Mouse (Mus musculus): ENCODE measurements around the gene Wipf3. TPM values are rescaled to one million over a fixed set of nuclear protein-coding genes. Genes with fewer than 3 reads are reported as not detected.

The Wipf3 gene
- polyA plus RNA-seq, 1 experiment from 2014 or later: 0.32 TPM

DNA sequence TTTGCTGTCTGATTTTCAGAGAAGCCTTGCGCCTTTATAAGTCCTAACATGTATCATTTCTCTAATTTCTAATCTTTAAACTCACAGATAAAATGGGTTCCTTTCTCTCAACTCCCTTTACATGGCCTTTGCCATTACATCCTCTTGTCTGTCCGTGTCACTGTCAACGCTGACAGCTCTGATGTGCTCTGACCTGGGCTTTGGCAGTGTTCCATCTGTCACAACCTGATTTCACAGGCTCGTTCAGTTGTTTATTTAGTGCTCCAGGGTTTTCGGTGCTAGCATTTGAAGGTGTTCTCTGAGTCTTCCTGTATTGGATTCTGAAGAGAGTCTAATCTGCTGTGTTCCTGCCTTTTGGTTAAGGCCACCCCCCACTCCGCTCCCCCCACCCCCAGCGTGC, 14.7 kb downstream of the Wipf3 start:
- Histone ChIP-seq H3K36me3 (ENCODE audit: control insufficient read depth, insufficient read depth, low read length) (no peaks in the 10 kb centered on the region), H3K4me1 (replicated peaks; ENCODE audit: control insufficient read depth, insufficient read depth) (no peaks in the 10 kb centered on the region), H3K4me3 (ENCODE audit: low read depth, low read length) (no peak overlapping the region), H3K4me2 (replicated peaks; ENCODE audit: low read depth) (no peak overlapping the region), H3K27me3 (ENCODE audit: control insufficient read depth, insufficient read depth, low read length) (no peaks in the 10 kb centered on the region), H3K9ac (ENCODE audit: low read length) (no peak overlapping the region), H3K27ac (replicated peaks) (no peak overlapping the region), H3K9me3 (ENCODE audit: control insufficient read depth, low read length) (no peaks in the 10 kb centered on the region)
- TF ChIP-seq EP300 (optimal IDR thresholded peaks at IDR 0.05) (no peak), CTCF (IDR thresholded peaks at IDR 0.05; ENCODE audit: low read depth) (no peak)
- WGBS: 42% methylated on average over 7 of the region's 7 CpGs
- peak; percentile 12 for DNase-seq (ENCODE audit: low spot score)
- no peak for ATAC-seq (ENCODE audit: low FRiP score, low TSS enrichment)

DNA sequence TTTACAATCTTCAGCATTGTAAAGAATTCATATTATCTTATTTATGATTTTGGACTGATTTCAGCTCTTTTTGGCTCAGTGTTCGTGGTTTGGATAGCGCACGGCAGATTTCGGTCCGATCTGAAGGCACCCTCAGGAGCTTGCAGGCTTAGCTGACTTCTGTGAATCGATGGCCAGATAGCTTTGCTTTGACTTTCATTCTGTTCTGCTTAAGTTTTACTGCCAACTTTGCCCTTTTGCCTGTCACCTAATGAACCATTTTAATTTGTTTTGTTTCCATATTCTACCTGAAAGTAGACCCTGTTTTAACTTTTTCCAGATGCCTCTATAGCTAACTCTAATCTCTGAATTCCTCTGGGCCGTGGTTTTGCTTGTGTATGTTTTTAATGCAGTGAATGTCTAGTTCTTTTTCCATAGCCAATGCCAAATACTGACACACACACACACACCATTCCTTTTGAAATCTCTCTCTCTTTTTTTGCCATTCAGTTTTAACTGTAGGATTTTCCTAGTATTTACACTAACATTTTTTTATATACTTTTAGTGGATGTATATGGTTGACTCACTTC, 15.9 kb downstream of the Wipf3 start:
- Histone ChIP-seq H3K27ac (replicated peaks) (no peak overlapping the region), H3K9me3 (ENCODE audit: control insufficient read depth, low read length) (no peaks in the 10 kb centered on the region), H3K9ac (ENCODE audit: low read length) (no peak overlapping the region), H3K4me3 (ENCODE audit: low read depth, low read length) (no peak overlapping the region), H3K4me2 (replicated peaks; ENCODE audit: low read depth) (no peak overlapping the region), H3K27me3 (ENCODE audit: control insufficient read depth, insufficient read depth, low read length) (no peaks in the 10 kb centered on the region), H3K36me3 (ENCODE audit: control insufficient read depth, insufficient read depth, low read length) (no peaks in the 10 kb centered on the region), H3K4me1 (replicated peaks; ENCODE audit: control insufficient read depth, insufficient read depth) (no peaks in the 10 kb centered on the region)
- WGBS: 66% methylated on average over 7 of the region's 7 CpGs
- no peak for ATAC-seq (ENCODE audit: low FRiP score, low TSS enrichment)
- DNase-seq (ENCODE audit: low spot score): peak; percentile 10
- no peak for TF ChIP-seq EP300 (optimal IDR thresholded peaks at IDR 0.05)
- TF ChIP-seq CTCF (IDR thresholded peaks at IDR 0.05; ENCODE audit: low read depth): no peak

- Histone ChIP-seq H3K27ac (replicated peaks) (no peak overlapping the region), H3K4me1 (replicated peaks; ENCODE audit: control insufficient read depth, insufficient read depth) (no peaks in the 10 kb centered on the region), H3K9ac (ENCODE audit: low read length) (no peak overlapping the region), H3K4me3 (ENCODE audit: low read depth, low read length) (no peak overlapping the region), H3K36me3 (ENCODE audit: control insufficient read depth, insufficient read depth, low read length) (no peaks in the 10 kb centered on the region), H3K9me3 (ENCODE audit: control insufficient read depth, low read length) (no peaks in the 10 kb centered on the region), H3K4me2 (replicated peaks; ENCODE audit: low read depth) (no peak overlapping the region), H3K27me3 (ENCODE audit: control insufficient read depth, insufficient read depth, low read length) (no peaks in the 10 kb centered on the region)
- TF ChIP-seq CTCF (IDR thresholded peaks at IDR 0.05; ENCODE audit: low read depth) (no peak), EP300 (optimal IDR thresholded peaks at IDR 0.05) (no peak)
- 76% methylated on average over 4 of the region's 4 CpGs for WGBS
- DNase-seq (ENCODE audit: low spot score) (no peak), ATAC-seq (ENCODE audit: low FRiP score, low TSS enrichment) (no peak)
These were observed 17.9 kb downstream of the Wipf3 start for GRCm38 (mm10) chr6:54447353-54447752.

DNA sequence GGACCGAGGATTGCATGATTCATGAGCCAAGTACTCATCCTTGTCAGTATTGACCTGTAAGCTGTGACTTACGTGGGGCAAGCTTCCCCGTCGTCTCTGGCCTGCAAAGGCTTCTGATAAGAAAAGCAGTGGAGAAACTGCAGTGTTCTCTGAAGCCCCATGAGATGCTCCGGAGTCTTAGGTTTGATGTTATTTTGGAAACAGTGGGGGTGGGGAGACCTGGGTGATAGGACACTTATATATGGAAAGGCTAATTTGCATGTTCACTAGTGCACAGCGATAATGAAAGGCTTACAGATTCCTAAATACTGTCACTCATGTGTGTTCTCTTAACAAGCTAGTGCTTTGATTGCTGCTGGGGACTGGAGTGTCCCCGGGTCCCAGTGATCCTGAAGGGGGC, 30.3 kb downstream of the Wipf3 start:
- 58% methylated on average over 7 of the region's 7 CpGs for WGBS
- H3K36me3 ChIP-seq (ENCODE audit: control insufficient read depth, insufficient read depth, low read length): no peaks in the 10 kb centered on the region
- H3K4me3 ChIP-seq (ENCODE audit: low read depth, low read length): no peak overlapping the region
- H3K27me3 ChIP-seq (ENCODE audit: control insufficient read depth, insufficient read depth, low read length): no peaks in the 10 kb centered on the region
- H3K4me1 ChIP-seq (replicated peaks; ENCODE audit: control insufficient read depth, insufficient read depth): no peaks in the 10 kb centered on the region
- H3K9ac ChIP-seq (ENCODE audit: low read length): no peak overlapping the region
- no peak overlapping the region for H3K4me2 ChIP-seq (replicated peaks; ENCODE audit: low read depth)
- no peaks in the 10 kb centered on the region for H3K9me3 ChIP-seq (ENCODE audit: control insufficient read depth, low read length)
- TF ChIP-seq CTCF (IDR thresholded peaks at IDR 0.05; ENCODE audit: low read depth): no peak
- TF ChIP-seq EP300 (optimal IDR thresholded peaks at IDR 0.05): no peak
- DNase-seq (ENCODE audit: low spot score) (no peak), ATAC-seq (ENCODE audit: low FRiP score, low TSS enrichment) (no peak)
- no peak overlapping the region for H3K27ac ChIP-seq (replicated peaks)

GRCm38 (mm10) chr6:54460172-54460914, 30.9 kb downstream of the Wipf3 start:
- Histone ChIP-seq H3K4me3 (ENCODE audit: low read depth, low read length) (no peak overlapping the region), H3K9ac (ENCODE audit: low read length) (no peak overlapping the region), H3K36me3 (ENCODE audit: control insufficient read depth, insufficient read depth, low read length) (no peaks in the 10 kb centered on the region), H3K27ac (replicated peaks) (no peak overlapping the region), H3K4me2 (replicated peaks; ENCODE audit: low read depth) (no peak overlapping the region), H3K9me3 (ENCODE audit: control insufficient read depth, low read length) (no peaks in the 10 kb centered on the region), H3K4me1 (replicated peaks; ENCODE audit: control insufficient read depth, insufficient read depth) (no peaks in the 10 kb centered on the region), H3K27me3 (ENCODE audit: control insufficient read depth, insufficient read depth, low read length) (no peaks in the 10 kb centered on the region)
- WGBS: 82% methylated on average over 6 of the region's 6 CpGs
- DNase-seq (ENCODE audit: low spot score) (no peak), ATAC-seq (ENCODE audit: low FRiP score, low TSS enrichment) (no peak)
- TF ChIP-seq CTCF (IDR thresholded peaks at IDR 0.05; ENCODE audit: low read depth) (no peak), EP300 (optimal IDR thresholded peaks at IDR 0.05) (no peak)

GRCm38 (mm10) chr6:54460915-54461671, 31.7 kb downstream of the Wipf3 start:
- Histone ChIP-seq H3K27ac (replicated peaks) (no peak overlapping the region), H3K27me3 (ENCODE audit: control insufficient read depth, insufficient read depth, low read length) (no peaks in the 10 kb centered on the region), H3K4me1 (replicated peaks; ENCODE audit: control insufficient read depth, insufficient read depth) (no peaks in the 10 kb centered on the region), H3K9ac (ENCODE audit: low read length) (no peak overlapping the region), H3K9me3 (ENCODE audit: control insufficient read depth, low read length) (no peaks in the 10 kb centered on the region), H3K4me2 (replicated peaks; ENCODE audit: low read depth) (no peak overlapping the region), H3K36me3 (ENCODE audit: control insufficient read depth, insufficient read depth, low read length) (no peaks in the 10 kb centered on the region), H3K4me3 (ENCODE audit: low read depth, low read length) (no peak overlapping the region)
- DNase-seq (ENCODE audit: low spot score): peak; percentile 21
- no peak for ATAC-seq (ENCODE audit: low FRiP score, low TSS enrichment)
- TF ChIP-seq CTCF (IDR thresholded peaks at IDR 0.05; ENCODE audit: low read depth) (no peak), EP300 (optimal IDR thresholded peaks at IDR 0.05) (no peak)
- WGBS: 67% methylated on average over 13 of the region's 13 CpGs
